Mouse (Mus musculus) kidney, postnatal 10 days (tissue): Measurements from ENCODE around the gene Col23a1.

ENCODE experiments used
- DNase-seq: peaks from one replicate; pipeline ENCODE4 v3.0.0; 2021; ENCODE audit warnings: mixed read lengths

The Col23a1 gene

GRCm38 (mm10) chr11:51289564-51290041 is at the start of gene Col23a1:
TSS of gene Col23a1 (plus strand) at chr11:51289920.
- peak; percentile 89 for DNase-seq

GRCm38 (mm10) chr11:51242897-51243296 is 46.8 kb upstream of the Col23a1 start:
- DNase-seq: no peak

DNA sequence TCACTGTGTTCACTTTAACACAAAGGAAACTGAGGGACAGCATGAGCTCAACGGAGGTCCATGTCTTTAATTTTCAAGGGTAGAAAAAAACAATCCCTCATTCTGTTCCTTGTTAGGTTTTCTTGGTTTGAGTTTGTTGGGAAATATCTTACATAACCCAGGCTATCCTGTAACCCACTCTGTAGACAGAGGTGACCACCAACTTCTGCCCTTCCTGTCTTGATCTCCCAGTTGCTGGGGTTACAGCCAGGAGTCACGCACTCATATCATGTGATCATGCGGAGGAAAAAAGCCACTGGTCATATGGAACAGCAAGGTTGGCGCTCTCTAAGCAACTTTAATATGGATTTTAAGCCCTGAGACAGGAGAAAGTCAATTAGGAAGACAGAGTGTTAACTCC is 32.7 kb upstream of the Col23a1 start:
- no peak for DNase-seq

DNA sequence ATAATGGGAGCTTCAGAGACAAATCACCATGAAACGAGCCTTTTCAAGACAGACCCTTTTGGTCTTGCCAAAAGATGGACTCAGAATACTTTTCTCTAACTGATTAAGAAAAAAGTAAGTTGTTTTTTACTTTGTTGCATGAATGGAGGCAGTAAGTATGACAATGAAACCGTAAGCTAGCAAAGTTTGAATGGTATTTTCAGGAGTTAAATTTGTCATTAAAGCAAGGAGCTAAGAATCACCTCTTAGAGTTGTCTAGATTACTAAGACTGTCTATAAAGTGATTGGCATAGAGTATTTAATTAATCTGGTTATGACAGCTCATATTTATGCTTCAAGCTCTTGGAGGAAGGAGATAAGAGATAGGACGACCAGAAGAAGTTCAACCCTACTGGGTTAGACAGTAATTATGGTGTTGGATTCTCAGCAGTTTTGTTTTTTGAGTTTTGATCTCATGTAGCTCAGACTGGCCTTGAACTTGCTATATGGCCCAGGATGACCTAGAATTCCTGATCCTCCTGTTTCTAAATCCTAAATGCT is 28.0 kb upstream of the Col23a1 start, which contains the start of gene Clk4:
Clk4 (plus strand) TSS at position 51 of the 540 bp plus-strand sequence.
- no peak for DNase-seq

DNA sequence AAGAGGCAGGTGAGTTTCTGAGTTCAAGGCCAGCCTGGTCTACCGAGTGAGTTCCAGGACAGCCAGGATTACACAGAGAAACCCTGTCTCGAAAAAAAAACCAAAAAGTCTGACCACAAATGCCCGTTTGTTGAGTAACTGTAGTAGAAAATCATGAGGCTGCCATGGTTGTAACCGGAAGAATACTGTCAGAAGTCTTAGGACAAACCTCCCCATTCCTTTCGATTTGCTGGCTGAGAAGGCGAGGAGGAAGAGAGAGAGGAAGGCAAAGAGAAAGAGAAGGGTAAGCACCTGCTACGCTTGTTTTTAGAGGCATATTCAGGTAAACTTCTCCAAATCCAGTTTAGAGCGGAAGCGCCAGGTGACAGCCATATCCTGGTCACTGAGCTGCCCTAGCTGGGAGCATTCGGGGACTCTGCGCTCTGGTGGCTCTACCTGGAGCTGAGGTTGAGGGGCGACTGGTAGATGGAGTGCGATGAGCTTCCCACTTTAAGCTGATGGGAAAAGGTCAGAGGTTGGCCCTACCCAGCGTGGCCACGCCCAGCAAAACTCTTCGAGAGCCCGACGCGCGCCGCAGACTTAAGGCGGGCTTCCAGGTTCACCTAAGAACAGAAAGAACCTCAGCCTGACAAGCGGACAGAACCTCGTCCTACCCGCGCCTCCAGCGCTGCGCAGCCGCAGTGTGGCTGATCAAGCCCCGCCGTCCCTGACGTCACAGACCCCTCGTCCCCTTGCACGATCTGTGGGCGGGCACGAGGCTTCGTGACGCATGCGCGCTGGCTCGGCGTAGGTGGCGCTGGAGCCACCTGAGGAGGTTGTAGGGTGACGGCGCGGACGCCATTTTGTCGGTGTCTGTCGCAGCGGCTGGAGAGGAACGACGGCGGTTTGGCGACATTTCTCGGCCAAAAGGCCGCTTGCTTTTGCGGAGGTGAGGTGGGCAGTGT is 27.1 kb upstream of the Col23a1 start, which contains the start of gene BC049762:
BC049762 (minus strand) TSS at position 705 of the 944 bp plus-strand sequence.
- peak; percentile 99 for DNase-seq

- DNase-seq: peak; percentile 87
Observed at GRCm38 (mm10) chr11:51263286-51263831, 26.4 kb upstream of the Col23a1 start.

DNA sequence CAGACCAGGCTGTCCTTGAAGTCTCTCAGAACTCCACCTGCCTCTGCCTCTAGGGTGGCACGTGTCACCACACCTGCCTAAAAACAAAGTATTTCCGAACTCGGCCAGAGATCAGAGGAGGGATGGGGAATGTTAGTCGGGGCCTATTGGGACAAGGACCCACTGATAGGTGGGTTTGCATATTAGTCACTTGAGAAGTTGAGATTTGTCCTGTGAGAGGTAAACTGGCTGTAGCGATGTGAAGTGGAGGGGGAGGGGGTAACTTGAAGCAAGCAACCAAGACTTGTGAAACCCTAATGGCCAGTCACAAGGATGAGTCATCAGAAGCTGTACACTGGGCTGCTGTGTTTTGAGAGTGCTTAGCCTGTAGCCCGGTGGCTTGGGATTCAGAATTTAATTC is 25.4 kb upstream of the Col23a1 start:
- DNase-seq: peak; percentile 18

DNA sequence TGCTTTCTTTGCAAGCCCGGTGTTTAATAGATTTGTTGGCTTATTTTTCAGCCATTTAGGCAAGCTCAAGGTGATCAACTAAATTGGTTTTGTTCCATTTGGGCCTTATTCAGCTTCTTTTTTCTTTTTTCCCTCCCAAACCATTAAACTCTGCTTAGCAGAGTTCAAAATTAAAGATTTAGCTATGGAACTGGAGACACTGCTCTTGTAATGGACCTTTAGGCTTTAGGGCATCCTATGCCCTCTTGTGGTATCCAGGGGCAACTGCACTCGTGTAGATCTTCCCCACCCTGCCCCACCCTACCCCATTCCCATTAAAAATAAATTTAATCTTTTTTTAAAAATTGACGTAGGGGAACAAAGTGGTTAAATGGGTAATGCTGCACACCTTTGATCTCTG is 24.4 kb upstream of the Col23a1 start:
- peak; percentile 37 for DNase-seq

GRCm38 (mm10) chr11:51274418-51274817 is 15.3 kb upstream of the Col23a1 start:
- no peak for DNase-seq

DNA sequence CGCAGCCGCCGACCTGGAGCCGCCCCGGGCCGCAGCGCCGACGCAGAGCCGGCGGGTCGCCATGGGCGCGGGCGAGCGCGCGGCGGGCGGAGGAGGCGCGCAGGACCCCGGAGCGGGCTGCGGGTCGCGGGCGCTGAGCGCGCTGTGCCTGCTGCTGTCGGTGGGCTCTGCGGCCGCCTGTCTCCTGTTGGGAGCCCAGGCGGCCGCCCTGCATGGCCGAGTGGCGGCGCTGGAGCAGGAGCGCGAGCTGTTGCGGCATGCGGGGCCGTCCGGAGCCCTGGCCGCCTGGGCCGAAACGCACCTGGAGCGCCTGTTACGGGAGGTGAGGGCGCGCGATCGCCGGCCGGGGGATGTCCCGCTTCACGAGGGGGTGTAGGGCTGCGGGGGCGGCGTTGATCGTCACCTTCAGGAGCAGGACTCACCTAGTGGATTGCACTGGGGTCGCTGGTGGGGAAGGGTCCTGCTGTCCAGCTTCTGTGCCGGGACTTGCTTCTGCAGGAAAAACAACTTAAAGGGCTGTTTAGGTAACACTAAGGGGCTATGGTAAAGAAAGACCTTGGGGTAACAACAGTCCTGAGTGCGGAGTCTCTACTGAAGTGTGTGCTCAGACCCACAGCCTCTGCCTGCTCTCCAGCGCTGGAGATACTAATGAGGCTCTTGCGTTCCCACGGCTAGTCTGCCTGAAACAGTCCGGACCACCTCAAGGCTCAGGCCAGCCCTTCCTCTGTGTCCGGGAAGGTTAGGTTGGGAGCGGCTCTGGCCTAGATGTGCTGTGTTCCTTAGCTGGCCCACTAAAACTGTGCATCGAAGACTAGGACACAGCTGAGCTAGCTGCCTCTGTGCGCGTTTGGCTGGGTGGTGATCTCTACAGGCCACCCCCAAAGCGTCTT is 591 bp downstream of the Col23a1 start:
- peak; percentile 77 for DNase-seq

GRCm38 (mm10) chr11:51293956-51294530 is 4.3 kb downstream of the Col23a1 start:
- no peak for DNase-seq

- DNase-seq: no peak
Observed at GRCm38 (mm10) chr11:51295742-51296141, 6.0 kb downstream of the Col23a1 start.

DNA sequence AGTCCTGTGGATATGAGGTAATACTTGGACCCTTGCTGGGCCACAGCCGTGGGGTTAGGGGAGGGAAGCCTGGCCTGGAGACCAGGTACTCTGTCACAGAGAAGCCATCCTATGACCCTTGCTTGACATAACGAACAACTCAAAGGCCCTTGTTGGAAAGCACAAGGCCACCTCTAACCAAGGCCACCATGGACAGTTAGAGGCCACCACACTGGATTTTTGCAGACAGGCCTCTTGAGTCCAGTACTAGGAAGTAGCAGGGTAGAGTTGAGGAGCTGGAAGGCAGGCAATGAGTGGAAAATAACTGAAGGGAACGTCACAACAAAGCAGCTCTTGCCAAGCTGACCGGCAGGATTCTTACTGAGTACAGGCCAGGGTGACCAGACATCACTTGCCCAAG is 9.0 kb downstream of the Col23a1 start:
- no peak for DNase-seq

DNA sequence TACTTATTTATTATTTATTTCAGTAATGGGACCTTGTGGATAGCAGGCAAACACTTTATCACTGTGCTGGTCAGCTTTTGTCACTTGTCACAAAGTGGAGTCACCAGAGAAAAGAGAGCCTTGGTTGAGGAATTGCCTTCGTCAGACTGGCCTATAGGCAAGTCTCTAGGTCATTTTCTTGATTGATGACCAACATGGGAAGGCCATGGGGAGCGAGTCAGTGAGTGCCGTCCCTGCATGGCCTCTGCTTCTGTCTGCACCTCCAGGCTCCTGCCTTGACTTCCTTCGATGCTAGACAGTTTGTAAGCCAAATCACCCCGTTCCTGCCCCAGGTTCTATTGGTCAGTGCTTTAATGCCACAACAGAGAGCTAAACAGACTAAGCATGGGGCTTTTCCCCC is 12.7 kb downstream of the Col23a1 start:
- DNase-seq: no peak

DNA sequence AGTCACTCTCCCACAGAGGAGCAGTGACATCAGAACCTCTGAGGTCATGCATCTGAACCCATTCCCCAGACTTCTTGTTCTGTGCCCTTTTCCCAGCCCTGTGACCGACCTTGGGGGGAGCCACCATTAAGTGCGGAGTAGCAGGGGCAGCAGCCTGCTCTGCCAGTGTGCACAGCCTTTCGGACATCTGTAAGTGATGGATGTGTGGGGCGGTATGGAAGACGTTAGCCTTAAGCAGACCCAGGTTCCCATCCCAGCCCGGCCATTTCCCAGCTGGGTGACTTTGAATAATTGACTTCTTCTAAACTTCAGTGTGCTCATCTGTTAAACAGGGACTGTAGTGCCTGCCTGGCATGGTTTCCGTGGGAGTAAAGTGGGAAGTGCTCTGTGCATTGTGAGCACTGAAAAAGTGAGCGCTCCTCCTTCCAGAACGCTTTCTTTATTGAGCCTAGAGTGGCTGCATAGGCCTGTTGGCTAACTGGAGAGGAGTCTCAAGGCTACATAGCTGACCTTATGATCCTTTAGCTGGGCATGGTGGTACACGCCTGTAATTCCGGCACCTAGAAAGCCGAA is 14.3 kb downstream of the Col23a1 start:
- no peak for DNase-seq

- DNase-seq: peak; percentile 40
Observed at GRCm38 (mm10) chr11:51308306-51308705, 18.6 kb downstream of the Col23a1 start.

DNA sequence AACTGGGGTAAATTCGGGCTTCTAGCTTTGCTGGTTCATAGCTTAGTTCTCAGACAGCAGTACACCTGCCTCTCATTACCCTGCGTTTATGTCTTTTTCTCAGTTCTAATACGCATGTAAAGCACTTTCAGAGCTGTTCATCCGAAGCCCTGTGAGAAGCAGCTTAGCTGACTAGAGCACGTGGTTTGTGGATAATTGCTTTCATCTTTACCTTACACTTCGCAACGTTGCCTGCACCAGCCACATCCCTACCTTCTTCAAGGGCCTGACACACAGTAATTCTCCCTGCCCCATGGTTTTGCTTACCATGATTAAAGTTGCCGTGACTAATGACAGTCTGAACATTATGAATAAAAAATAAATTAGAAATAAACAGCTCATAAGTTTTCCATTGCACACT is 22.1 kb downstream of the Col23a1 start:
- no peak for DNase-seq

GRCm38 (mm10) chr11:51315991-51316810 is 26.5 kb downstream of the Col23a1 start:
- no peak for DNase-seq

GRCm38 (mm10) chr11:51320609-51321008 is 30.9 kb downstream of the Col23a1 start:
- DNase-seq: no peak

- peak; percentile 50 for DNase-seq
Observed at GRCm38 (mm10) chr11:51326908-51327307, 37.2 kb downstream of the Col23a1 start.

DNA sequence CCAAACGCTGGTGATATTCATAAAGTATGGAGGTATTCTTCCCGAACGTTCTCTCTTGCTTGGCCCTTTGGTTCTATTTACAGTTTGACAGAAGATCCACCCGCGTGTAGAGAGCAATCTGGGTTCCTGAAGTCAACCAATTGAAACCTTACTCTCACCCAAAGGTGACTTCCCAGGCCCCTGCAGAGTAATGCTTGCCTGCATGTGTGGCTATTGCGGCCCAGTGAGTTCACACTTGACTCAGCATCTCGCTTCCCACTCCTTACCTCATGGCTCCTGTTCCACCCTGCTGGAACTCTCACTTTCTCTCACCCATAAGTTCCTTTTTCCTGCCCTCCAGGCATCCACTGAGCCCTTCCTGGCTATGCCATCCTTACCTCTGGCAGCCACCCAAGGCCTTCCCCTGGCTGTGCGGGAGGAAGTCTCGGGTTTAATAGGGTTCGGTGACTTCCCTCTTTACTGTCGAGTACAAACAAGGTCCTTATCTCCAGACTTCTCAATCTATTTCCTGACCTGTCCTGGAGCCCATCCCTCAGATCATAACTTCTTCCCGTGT is 38.7 kb downstream of the Col23a1 start:
- DNase-seq: peak; percentile 44
